Mouse (Mus musculus) layer of hippocampus, adult 11-12 months (tissue): ENCODE measurements at regions not wholly inside any gene's neighbourhood (a gene's known extent, or its start where the extent isn't known, plus 50 kb on each side); places are given as distances from the start of the nearest gene placed in this dataset.
A peak's percentile ranks its signal among the peaks of the same experiment; 100 is the strongest.
"Not testable (repeated sequence)": the region's sequence is repeated elsewhere in the genome, so short reads cannot be mapped to it uniquely, and the experiment has no call there.

Experiments
- DNase-seq: peaks from one replicate; pipeline ENCODE4 v3.0.0; 2022; ENCODE audit warnings: low spot score

- DNase-seq: no peak
These were observed 274.1 kb downstream of the Rpia start for GRCm38 (mm10) chr6:70517932-70518331.

GRCm38 (mm10) chr6:70468623-70469479 is 323.2 kb downstream of the Rpia start:
- no peak for DNase-seq

GRCm38 (mm10) chr6:70457279-70457678 is 334.8 kb downstream of the Rpia start:
- DNase-seq: no peak

- not testable (repeated sequence) for DNase-seq
These were observed 357.3 kb downstream of the Rpia start for GRCm38 (mm10) chr6:70434739-70435138.

- DNase-seq: not testable (repeated sequence)
These were observed 385.7 kb downstream of the Rpia start for GRCm38 (mm10) chr6:70406290-70406689.

GRCm38 (mm10) chr6:70389850-70390249 is 402.2 kb downstream of the Rpia start:
- DNase-seq: not testable (repeated sequence)

GRCm38 (mm10) chr6:70386396-70386795 is 405.6 kb downstream of the Rpia start:
- DNase-seq: not testable (repeated sequence)

- DNase-seq: not testable (repeated sequence)
These were observed 412.7 kb downstream of the Rpia start for GRCm38 (mm10) chr6:70379339-70379738.

GRCm38 (mm10) chr6:70371821-70372220 is 420.2 kb downstream of the Rpia start:
- not testable (repeated sequence) for DNase-seq

- peak; percentile 3 for DNase-seq
These were observed 435.7 kb downstream of the Rpia start for GRCm38 (mm10) chr6:70356303-70356702.

GRCm38 (mm10) chr6:70342147-70342546 is 449.9 kb downstream of the Rpia start:
- DNase-seq: no peak

- DNase-seq: not testable (repeated sequence)
These were observed 451.3 kb downstream of the Rpia start for GRCm38 (mm10) chr6:70340691-70341090.

GRCm38 (mm10) chr6:70315318-70315717 is 476.7 kb downstream of the Rpia start:
- peak; percentile 8 for DNase-seq

GRCm38 (mm10) chr6:70314667-70315066 is 477.4 kb downstream of the Rpia start:
- peak; percentile 7 for DNase-seq

GRCm38 (mm10) chr6:70301100-70301499 is 490.9 kb downstream of the Rpia start:
- DNase-seq: not testable (repeated sequence)

- DNase-seq: not testable (repeated sequence)
These were observed 531.8 kb downstream of the Rpia start for GRCm38 (mm10) chr6:70260227-70260626.

GRCm38 (mm10) chr6:70240167-70240566 is 551.9 kb downstream of the Rpia start:
- not testable (repeated sequence) for DNase-seq

GRCm38 (mm10) chr6:70227166-70227565 is 564.9 kb downstream of the Rpia start:
- no peak for DNase-seq

- not testable (repeated sequence) for DNase-seq
These were observed 575.4 kb downstream of the Rpia start for GRCm38 (mm10) chr6:70216632-70217031.

- not testable (repeated sequence) for DNase-seq
These were observed 576.3 kb downstream of the Rpia start for GRCm38 (mm10) chr6:70215781-70216180.
